Mouse (Mus musculus): ENCODE measurements around the gene 4930402H24Rik.

- TF ChIP-seq POLR2A (IDR thresholded peaks at IDR 0.05; ENCODE audit: low read depth, low read length) = no peak
- TF ChIP-seq CTCF (IDR thresholded peaks at IDR 0.05; ENCODE audit: borderline replicate concordance, insufficient read depth, low read length) = no peak
Observed at GRCm38 (mm10) chr2:130917686-130918085, 11.5 kb upstream of the 4930402H24Rik start.
